In genomic region chr3:89883582-89884041, GRCm38 (mm10) we compare ENCODE assay signal across 22 mouse cellular contexts. TPM values are rescaled to one million over a fixed set of nuclear protein-coding genes. Genes with fewer than 3 reads are reported as not detected.
DNase-seq lines count a peak whose midpoint lies in the region; ATAC-seq and TF ChIP-seq lines count a peak whose summit lies in the region.
"Had no signal": no experiment of that assay in that cellular context is flagged by ENCODE, and none has a peak within 500 bp of the region (broad histone marks: within the 10 kb centered on the region; RNA-seq: fewer than 3 reads in every experiment).

No protein-coding gene starts in this region.

- 87% methylated on average over 4 of the region's 4 CpGs for WGBS in forebrain, embryonic 11.5 days
- 84% methylated on average over 4 of the region's 4 CpGs for WGBS in forebrain, postnatal 0 days
- 23% methylated on average over 4 of the region's 4 CpGs for WGBS in liver, embryonic 14.5 days (ENCODE audit: insufficient replicate concordance)
- WGBS in hindbrain, postnatal 0 days, result 86% methylated on average over 4 of the region's 4 CpGs

- no peak for TF ChIP-seq EP300 in liver, embryonic 14.5 days (IDR thresholded peaks at IDR 0.05; ENCODE audit: low read depth)

- no peak overlapping the region for H3K4me2 ChIP-seq in forebrain, embryonic 11.5 days (ENCODE audit: low read depth, low read length, severe bottlenecking)
- H3K4me2 ChIP-seq in forebrain, postnatal 0 days (ENCODE audit: low read depth), result no peak overlapping the region
- H3K4me2 ChIP-seq in liver, embryonic 14.5 days (ENCODE audit: low read depth), result peak overlapping the region; percentile 40
- H3K4me2 ChIP-seq in hindbrain, postnatal 0 days (ENCODE audit: low read depth, low read length), result no peak overlapping the region
- H3K4me2 ChIP-seq: forebrain, embryonic 15.5 days; heart, embryonic 15.5 days; intestine, embryonic 15.5 days; kidney, embryonic 15.5 days; neural tube, embryonic 12.5 days had no signal

- no peaks in the 10 kb centered on the region for H3K27me3 ChIP-seq in forebrain, embryonic 11.5 days (ENCODE audit: control insufficient read depth, insufficient read depth, low read length)
- no peaks in the 10 kb centered on the region for H3K27me3 ChIP-seq in forebrain, postnatal 0 days (ENCODE audit: insufficient read depth, low read length)
- no peaks in the 10 kb centered on the region for H3K27me3 ChIP-seq in liver, embryonic 14.5 days (ENCODE audit: control insufficient read depth, insufficient read depth, low read length)
- no peaks in the 10 kb centered on the region for H3K27me3 ChIP-seq in hindbrain, postnatal 0 days (ENCODE audit: insufficient read depth, low read length)
- H3K27me3 ChIP-seq: forebrain, embryonic 15.5 days; heart, embryonic 15.5 days; intestine, embryonic 15.5 days; kidney, embryonic 15.5 days; neural tube, embryonic 12.5 days had no signal

- H3K9me3 ChIP-seq in forebrain, embryonic 11.5 days (ENCODE audit: control insufficient read depth, low read length), result no peaks in the 10 kb centered on the region
- no peaks in the 10 kb centered on the region for H3K9me3 ChIP-seq in forebrain, postnatal 0 days (ENCODE audit: low read length)
- no peaks in the 10 kb centered on the region for H3K9me3 ChIP-seq in liver, embryonic 14.5 days (ENCODE audit: control insufficient read depth, low read length)
- no peaks in the 10 kb centered on the region for H3K9me3 ChIP-seq in hindbrain, postnatal 0 days (ENCODE audit: low read length)
- H3K9me3 ChIP-seq: forebrain, embryonic 15.5 days; heart, embryonic 15.5 days; intestine, embryonic 15.5 days; kidney, embryonic 15.5 days; neural tube, embryonic 12.5 days had no signal

- no peaks in the 10 kb centered on the region for H3K36me3 ChIP-seq in forebrain, embryonic 11.5 days (ENCODE audit: control insufficient read depth, insufficient read depth, low read length)
- no peaks in the 10 kb centered on the region for H3K36me3 ChIP-seq in forebrain, postnatal 0 days (ENCODE audit: insufficient read depth)
- H3K36me3 ChIP-seq in liver, embryonic 14.5 days (replicated peaks; ENCODE audit: control insufficient read depth, insufficient read depth, low read depth), result no peaks in the 10 kb centered on the region
- H3K36me3 ChIP-seq in hindbrain, postnatal 0 days (ENCODE audit: insufficient read depth, low read length), result no peaks in the 10 kb centered on the region
- H3K36me3 ChIP-seq: forebrain, embryonic 15.5 days; heart, embryonic 15.5 days; intestine, embryonic 15.5 days; kidney, embryonic 15.5 days; neural tube, embryonic 12.5 days had no signal

- no peak for DNase-seq in forebrain, embryonic 11.5 days (ENCODE audit: low spot score)
- no peak for DNase-seq in forebrain, postnatal 0 days
- DNase-seq in CD4-positive helper T cell, adult 2 months (ENCODE audit: low read depth, low spot score), result peak; percentile 34
- DNase-seq in c-Kit-positive CD71-positive TER-119-positive erythroid progenitor cells, embryonic 14.5 days (ENCODE audit: low spot score), result peak; percentile 52
- DNase-seq in liver, embryonic 14.5 days (ENCODE audit: low read depth in 3 of 3, low spot score in 3 of 3), result no peak
- DNase-seq in hindbrain, postnatal 0 days (ENCODE audit: low spot score), result no peak
- DNase-seq in kidney, postnatal 36 days, result no peak
- DNase-seq in left cerebral cortex, adult 8-10 months (ENCODE audit: low spot score in 2 of 2), result no peak
- DNase-seq: adrenal gland, adult 2 months; cerebellum, adult 18-20 months; gastrocnemius, postnatal 10 days; left cerebral cortex, postnatal 4 days; right cerebral cortex, postnatal 14 days; thymus, postnatal 36 days had no signal

- no peak overlapping the region for H3K4me3 ChIP-seq in forebrain, embryonic 11.5 days (ENCODE audit: low read depth, low read length)
- no peak overlapping the region for H3K4me3 ChIP-seq in forebrain, postnatal 0 days (ENCODE audit: low read depth, low read length)
- no peak overlapping the region for H3K4me3 ChIP-seq in liver, embryonic 14.5 days (ENCODE audit: insufficient read depth in 1 of 2, low read depth in 2 of 2, low read length in 2 of 2)
- H3K4me3 ChIP-seq in hindbrain, postnatal 0 days (ENCODE audit: low read length), result no peak overlapping the region
- H3K4me3 ChIP-seq: forebrain, embryonic 15.5 days; heart, adult 2 months; heart, embryonic 15.5 days; intestine, embryonic 15.5 days; kidney, embryonic 15.5 days; neural tube, embryonic 12.5 days had no signal

- ATAC-seq in forebrain, embryonic 11.5 days (replicated peaks; ENCODE audit: low FRiP score), result no peak
- ATAC-seq in forebrain, postnatal 0 days, result no peak
- peak; percentile 28; the same call in 1 of the 2 replicates for ATAC-seq in liver, embryonic 14.5 days (ENCODE audit: insufficient read depth)
- no peak for ATAC-seq in hindbrain, postnatal 0 days
- ATAC-seq: forebrain, embryonic 15.5 days; intestine, embryonic 15.5 days had no signal

- H3K4me1 ChIP-seq in forebrain, embryonic 11.5 days (replicated peaks; ENCODE audit: control insufficient read depth, insufficient read depth, low read length), result no peaks in the 10 kb centered on the region
- no peaks in the 10 kb centered on the region for H3K4me1 ChIP-seq in forebrain, postnatal 0 days (ENCODE audit: insufficient read depth)
- H3K4me1 ChIP-seq in liver, embryonic 14.5 days (replicated peaks; ENCODE audit: control insufficient read depth in 2 of 2, insufficient read depth in 2 of 2, low read length in 1 of 2), result peaks cover 34 to 56% of the 10 kb centered on the region in 2 experiments
- no peaks in the 10 kb centered on the region for H3K4me1 ChIP-seq in hindbrain, postnatal 0 days (ENCODE audit: insufficient read depth, low read length)
- H3K4me1 ChIP-seq: forebrain, embryonic 15.5 days; heart, embryonic 15.5 days; intestine, embryonic 15.5 days; neural tube, embryonic 12.5 days had no signal

- 0 out of 2 replicates have a peak overlapping the region, but pooled peaks have one; percentile 13 for H3K9ac ChIP-seq in forebrain, embryonic 11.5 days (ENCODE audit: low read length)
- H3K9ac ChIP-seq in forebrain, postnatal 0 days, result no peak overlapping the region
- H3K9ac ChIP-seq in liver, embryonic 14.5 days (replicated peaks), result peak overlapping the region; percentile 47
- H3K9ac ChIP-seq in hindbrain, postnatal 0 days (replicated peaks; ENCODE audit: low read length), result no peak overlapping the region
- H3K9ac ChIP-seq: forebrain, embryonic 15.5 days; heart, embryonic 15.5 days; intestine, embryonic 15.5 days; kidney, embryonic 15.5 days; neural tube, embryonic 12.5 days had no signal

- H3K27ac ChIP-seq in forebrain, embryonic 11.5 days (ENCODE audit: low read depth, low read length), result no peak overlapping the region
- no peak overlapping the region for H3K27ac ChIP-seq in forebrain, postnatal 0 days (ENCODE audit: low read depth, low read length)
- peak overlapping the region; percentile 47 for H3K27ac ChIP-seq in liver, embryonic 14.5 days
- H3K27ac ChIP-seq in hindbrain, postnatal 0 days, result no peak overlapping the region
- H3K27ac ChIP-seq: forebrain, embryonic 15.5 days; heart, adult 2 months; heart, embryonic 15.5 days; intestine, embryonic 15.5 days; kidney, embryonic 15.5 days; neural tube, embryonic 12.5 days had no signal

- TF ChIP-seq CTCF in forebrain, postnatal 0 days (IDR thresholded peaks at IDR 0.05; ENCODE audit: low read depth), result no peak
- no peak for TF ChIP-seq CTCF in liver, embryonic 14.5 days (IDR thresholded peaks at IDR 0.05; ENCODE audit: low read depth)
- TF ChIP-seq CTCF in hindbrain, postnatal 0 days (IDR thresholded peaks at IDR 0.05; ENCODE audit: low read depth), result no peak

RNA-seq across cellular contexts. Expression of gene Il6ra, which starts 29.4 kb away (rescaled TPM):
- polyA plus RNA-seq in forebrain, embryonic 11.5 days (2014; fragmentation: Nextera tagmentation; extraction: Ambion mirVana), result 0.15 and 0.27 TPM in 2 replicates
- total RNA-seq in forebrain, postnatal 0 days (2014; rRNA removed), result 1.1 and 1.7 TPM in 2 replicates
- polyA plus RNA-seq in forebrain, postnatal 0 days (2015; fragmentation: Nextera tagmentation; extraction: Ambion mirVana), result 1.6 and 1.7 TPM in 2 replicates
- 0.92 and 1.2 TPM in 2 replicates for polyA plus RNA-seq in liver, embryonic 14.5 days (2012; rRNA removed)
- polyA plus RNA-seq in liver, embryonic 14.5 days (2014; fragmentation: Nextera tagmentation; extraction: Ambion mirVana), result 1.3 and 1.9 TPM in 2 replicates
- total RNA-seq in hindbrain, postnatal 0 days (2014; rRNA removed), result 0.68 and 1.8 TPM in 2 replicates
- 2.1 and 2.4 TPM in 2 replicates for polyA plus RNA-seq in hindbrain, postnatal 0 days (2015; fragmentation: Nextera tagmentation; extraction: Ambion mirVana)
- total RNA-seq in left cerebral cortex, adult 8-10 months (2022), result 1 to 10 TPM; 3.8 to 6.6 (median 5.3) TPM

RNA-seq across cellular contexts. Expression of gene She, which starts 52.4 kb away (rescaled TPM):
- polyA plus RNA-seq in forebrain, embryonic 11.5 days (2014; fragmentation: Nextera tagmentation; extraction: Ambion mirVana), result 2.0 and 2.4 TPM in 2 replicates
- 1.8 and 2.1 TPM in 2 replicates for total RNA-seq in forebrain, postnatal 0 days (2014; rRNA removed)
- polyA plus RNA-seq in forebrain, postnatal 0 days (2015; fragmentation: Nextera tagmentation; extraction: Ambion mirVana), result 0.65 and 0.86 TPM in 2 replicates
- polyA plus RNA-seq in liver, embryonic 14.5 days (2012; rRNA removed), result 0.50 and 0.55 TPM in 2 replicates
- 0.81 and 0.86 TPM in 2 replicates for polyA plus RNA-seq in liver, embryonic 14.5 days (2014; fragmentation: Nextera tagmentation; extraction: Ambion mirVana)
- total RNA-seq in hindbrain, postnatal 0 days (2014; rRNA removed), result 1.9 and 2.8 TPM in 2 replicates
- 0.98 and 1.1 TPM in 2 replicates for polyA plus RNA-seq in hindbrain, postnatal 0 days (2015; fragmentation: Nextera tagmentation; extraction: Ambion mirVana)
- 1 to 10 TPM; 2.7 to 3.7 (median 3.4) TPM for total RNA-seq in left cerebral cortex, adult 8-10 months (2022)
- total RNA-seq: monocyte, adult 5-6 weeks had no signal
- polyA plus RNA-seq: erythroblast, embryonic 14.5 days had no signal

Comparison
In these comparisons a context has a peak if more than half of its experiments do, and no peak if none do; other contexts are left out.
1. H3K9ac ChIP-seq: peak in forebrain, embryonic 11.5 days (single experiment) and liver, embryonic 14.5 days (single experiment); none in forebrain, postnatal 0 days (single experiment) and hindbrain, postnatal 0 days (single experiment).
2. DNase-seq: peak in CD4-positive helper T cell, adult 2 months (single experiment) and c-Kit-positive CD71-positive TER-119-positive erythroid progenitor cells, embryonic 14.5 days (single experiment); none in forebrain, embryonic 11.5 days (single experiment), forebrain, postnatal 0 days (single experiment), liver, embryonic 14.5 days (0 of 3), hindbrain, postnatal 0 days (single experiment), kidney, postnatal 36 days (0 of 2) and left cerebral cortex, adult 8-10 months (0 of 2).